Mouse (Mus musculus): ENCODE data around the gene Ptpn3.

GRCm38 (mm10) chr4:57165654-57166053 is 136.0 kb downstream of the Ptpn3 start:
- TF ChIP-seq CTCF (IDR thresholded peaks at IDR 0.05; ENCODE audit: low read depth) (no peak), EP300 (IDR thresholded peaks at IDR 0.05; ENCODE audit: low read depth) (no peak)
